1 mouse cellular context compared by ENCODE assay signal in the genomic region with DNA sequence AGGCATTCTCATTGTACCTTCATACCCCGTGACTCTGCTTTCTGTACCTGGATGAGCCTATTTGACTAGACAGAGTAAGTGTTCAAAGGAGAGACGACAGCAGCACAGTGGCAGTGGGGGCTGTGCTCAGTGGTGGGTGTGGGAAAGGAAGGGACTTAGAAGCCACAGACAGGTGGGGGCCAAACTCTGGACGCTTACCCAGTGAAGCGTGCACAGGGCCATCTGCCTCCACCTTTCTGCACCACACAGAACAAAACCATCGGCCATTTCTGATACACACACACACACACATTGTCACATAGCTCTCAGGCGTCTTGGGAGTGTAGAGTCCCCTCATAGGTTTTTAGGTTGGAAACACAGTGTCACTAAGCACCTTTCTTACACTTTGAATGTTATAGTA.
A peak's percentile ranks its signal among the peaks of the same experiment; 100 is the strongest.
TF ChIP-seq lines count a peak whose summit lies in the region.

No protein-coding gene starts in this region.

TF ChIP-seq in CH12.LX, 34 proteins besides CTCF, POLR2A, EP300 and RAD21 (continued from another document):
- TF ChIP-seq NRF1 (IDR thresholded peaks at IDR 0.05; ENCODE audit: low read depth, low read length): no peak
- no peak for TF ChIP-seq PAX5 (IDR thresholded peaks at IDR 0.05; ENCODE audit: low read length)
- TF ChIP-seq GABPA (IDR thresholded peaks at IDR 0.05; ENCODE audit: insufficient replicate concordance, low read depth, low read length): no peak
- TF ChIP-seq JUN (IDR thresholded peaks at IDR 0.05; ENCODE audit: insufficient read depth, low read depth, low read length): no peak
- no peak for TF ChIP-seq KAT2A (IDR thresholded peaks at IDR 0.05; ENCODE audit: insufficient replicate concordance, low read length)
- TF ChIP-seq TCF12 (IDR thresholded peaks at IDR 0.05; ENCODE audit: low read depth, low read length): no peak
- no peak for TF ChIP-seq USF2 (conservative IDR thresholded peaks at IDR 0.05; ENCODE audit: low read depth, low read length)
- no peak for TF ChIP-seq ZKSCAN1 (IDR thresholded peaks at IDR 0.05; ENCODE audit: borderline replicate concordance, low read depth, low read length)
- no peak for TF ChIP-seq ZC3H11A (IDR thresholded peaks at IDR 0.05; ENCODE audit: low read depth, low read length)
- 0 out of 2 replicates have a peak, but pooled peaks have one; percentile 28 for TF ChIP-seq MEF2A (IDR thresholded peaks at IDR 0.05; ENCODE audit: borderline replicate concordance, low read depth, low read length)
- TF ChIP-seq SIN3A (IDR thresholded peaks at IDR 0.05; ENCODE audit: low read length): no peak
- no peak for TF ChIP-seq RCOR1 (conservative IDR thresholded peaks at IDR 0.05; ENCODE audit: low read depth, low read length)
- 0 out of 2 replicates have a peak, but pooled peaks have one; percentile 11 for TF ChIP-seq MYC (IDR thresholded peaks at IDR 0.05; ENCODE audit: low read depth, low read length)
